In the genomic region with DNA sequence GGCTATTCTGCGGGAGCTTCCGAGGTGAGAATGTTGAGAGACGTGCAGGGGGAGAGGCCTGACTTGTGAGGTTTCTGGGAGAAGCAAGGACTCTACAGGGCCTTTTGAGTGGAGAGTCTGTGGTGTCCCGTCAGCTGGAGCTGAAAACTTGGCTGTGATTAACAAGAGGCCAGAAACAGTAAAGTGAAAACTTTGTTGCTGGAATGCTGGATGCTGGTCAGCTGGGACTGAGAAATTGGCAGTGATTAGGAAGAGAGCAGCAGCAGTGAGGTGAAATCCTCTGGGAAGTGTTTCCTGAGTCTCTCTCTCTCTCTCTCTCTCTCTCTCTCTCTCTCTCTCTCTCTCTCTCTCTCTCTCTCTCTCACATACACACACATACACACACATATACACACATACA, we compare ENCODE assay signal across 24 mouse cellular contexts. TPM values are rescaled to one million over a fixed set of nuclear protein-coding genes. Genes with fewer than 3 reads are reported as not detected.
DNase-seq lines count a peak whose midpoint lies in the region; ATAC-seq and TF ChIP-seq lines count a peak whose summit lies in the region.
"Had no signal": no experiment of that assay in that cellular context is flagged by ENCODE, and none has a peak within 500 bp of the region (broad histone marks: within the 10 kb centered on the region; RNA-seq: fewer than 3 reads in every experiment).

No protein-coding gene starts in this region.

- ATAC-seq in kidney, embryonic 16.5 days (ENCODE audit: low FRiP score, low TSS enrichment): no peak
- ATAC-seq: activated CD4-positive, CD25-positive, alpha-beta regulatory T cell, adult 4 months; forebrain, embryonic 14.5 days; intestine, embryonic 15.5 days; Patski had no signal

- no peak overlapping the region for H3K9ac ChIP-seq in kidney, embryonic 16.5 days (replicated peaks; ENCODE audit: low read length)
- H3K9ac ChIP-seq: embryonic facial prominence, embryonic 13.5 days; heart, embryonic 15.5 days; hindbrain, embryonic 14.5 days; intestine, embryonic 15.5 days had no signal

- no peak for TF ChIP-seq CTCF in gastrocnemius, adult 2 months (IDR thresholded peaks at IDR 0.05)

- intact Hi-C loops in gastrocnemius, adult 2 months (cut with DNase I): loop anchor here (2.0 to 10.0 kb wide), 3 partner anchors 145 to 341 kb away; no protein-coding TSS in a partner anchor
- intact Hi-C loops in heart, postnatal 10 days (cut with DNase I): loop anchor here (1.0 to 5.0 kb wide), 4 partner anchors 135 to 341 kb away; no protein-coding TSS in a partner anchor
- intact Hi-C loops in heart, postnatal 25 days (cut with DNase I): loop anchor here (2.0 kb wide), 1 partner anchor 341 kb away; no protein-coding TSS in a partner anchor

- no peaks in the 10 kb centered on the region for H3K9me3 ChIP-seq in kidney, embryonic 16.5 days (ENCODE audit: low read length)
- H3K9me3 ChIP-seq: embryonic facial prominence, embryonic 13.5 days; heart, embryonic 15.5 days; hindbrain, embryonic 10.5 days; intestine, embryonic 15.5 days had no signal

- no peak overlapping the region for H3K4me2 ChIP-seq in kidney, embryonic 16.5 days (replicated peaks; ENCODE audit: low read depth, low read length)
- H3K4me2 ChIP-seq: embryonic facial prominence, embryonic 13.5 days; heart, embryonic 15.5 days; hindbrain, embryonic 14.5 days; intestine, embryonic 15.5 days had no signal

- H3K4me1 ChIP-seq in kidney, embryonic 16.5 days (ENCODE audit: insufficient read depth, low read length): no peaks in the 10 kb centered on the region
- H3K4me1 ChIP-seq: embryonic facial prominence, embryonic 13.5 days; heart, embryonic 15.5 days; hindbrain, embryonic 10.5 days; intestine, embryonic 15.5 days had no signal

- H3K27me3 ChIP-seq in kidney, embryonic 16.5 days (ENCODE audit: insufficient read depth, low read length): no peaks in the 10 kb centered on the region
- H3K27me3 ChIP-seq: CH12.LX; heart, embryonic 15.5 days; intestine, embryonic 15.5 days; Patski had no signal

- no peak overlapping the region for H3K4me3 ChIP-seq in gastrocnemius, adult 2 months
- H3K4me3 ChIP-seq in kidney, embryonic 16.5 days (ENCODE audit: low read length): no peak overlapping the region
- H3K4me3 ChIP-seq: embryonic facial prominence, embryonic 13.5 days; heart, embryonic 15.5 days; hindbrain, embryonic 10.5 days; intestine, embryonic 15.5 days had no signal

- H3K27ac ChIP-seq in gastrocnemius, adult 2 months: no peak overlapping the region
- no peak overlapping the region for H3K27ac ChIP-seq in kidney, embryonic 16.5 days (ENCODE audit: low read length)
- H3K27ac ChIP-seq: embryonic facial prominence, embryonic 13.5 days; heart, embryonic 15.5 days; hindbrain, embryonic 10.5 days; hindbrain, embryonic 14.5 days; intestine, embryonic 15.5 days had no signal

- peak; percentile 28 for DNase-seq in gastrocnemius, postnatal 25 days
- DNase-seq in gastrocnemius, adult 2 months: no peak
- DNase-seq in heart, postnatal 10 days: peak; percentile 56
- no peak for DNase-seq in heart, postnatal 25 days (ENCODE audit: low spot score)
- peak; percentile 18 for DNase-seq in kidney, postnatal 14 days
- DNase-seq in urinary bladder, postnatal 14 days (ENCODE audit: low spot score): peak; percentile 30
- DNase-seq in urinary bladder, postnatal 36 days (ENCODE audit: low spot score in 2 of 2): no peak
- DNase-seq: adrenal gland, adult 2 months; adrenal gland, postnatal 25 days; cerebellum, adult 18-20 months; cerebellum, adult 9-11 months; cerebellum, postnatal 36 days; gastrocnemius, postnatal 10 days; kidney, adult 18-20 months had no signal

- no peaks in the 10 kb centered on the region for H3K36me3 ChIP-seq in kidney, embryonic 16.5 days (ENCODE audit: insufficient read depth, low read length)
- H3K36me3 ChIP-seq: embryonic facial prominence, embryonic 13.5 days; heart, embryonic 15.5 days; hindbrain, embryonic 10.5 days; intestine, embryonic 15.5 days had no signal

- WGBS in kidney, embryonic 16.5 days: 83% methylated on average over 4 of the region's 4 CpGs

RNA-seq across cellular contexts. Expression of gene Rpl31, which starts 25.8 kb away (rescaled TPM):
- 100 to 1,000 TPM; 500 to 523 TPM for total RNA-seq in gastrocnemius, postnatal 25 days (2021)
- total RNA-seq in gastrocnemius, adult 2 months (2021): 100 to 1,000 TPM; 512 to 578 TPM
- total RNA-seq in heart, postnatal 10 days (2021): 100 to 1,000 TPM; 730 to 733 TPM
- 100 to 1,000 TPM; 552 to 590 TPM for total RNA-seq in heart, postnatal 25 days (2021)
- 464 and 479 TPM in 2 replicates for polyA plus RNA-seq in kidney, embryonic 16.5 days (2015; fragmentation: Nextera tagmentation; extraction: Ambion mirVana)

Comparison
In these comparisons a context has a peak if more than half of its experiments do, and no peak if none do; other contexts are left out.
1. DNase-seq: peak in gastrocnemius, postnatal 25 days (single experiment), heart, postnatal 10 days (2 of 2), kidney, postnatal 14 days (single experiment) and urinary bladder, postnatal 14 days (single experiment); none in gastrocnemius, adult 2 months (single experiment), heart, postnatal 25 days (single experiment) and urinary bladder, postnatal 36 days (0 of 2).